Mouse (Mus musculus): ENCODE results near the gene Gm10354.
"Not testable (repeated sequence)": the region's sequence is repeated elsewhere in the genome, so short reads cannot be mapped to it uniquely, and the experiment has no call there.

Gene Gm10354

GRCm38 (mm10) chr5:14961502-14961901, 17.2 kb downstream of the Gm10354 start:
- in situ Hi-C loops (cut with MboI, MseI), result loop anchor here (5.0 kb wide), 2 partner anchors 34 to 681 kb away; no protein-coding TSS in a partner anchor

- in situ Hi-C loops (cut with MboI, MseI), result loop anchor here (5.0 kb wide), 1 partner anchor 556 kb away; no protein-coding TSS in a partner anchor
These were observed 22.6 kb downstream of the Gm10354 start for GRCm38 (mm10) chr5:14955928-14956706.

GRCm38 (mm10) chr5:14953587-14953986, 25.1 kb downstream of the Gm10354 start:
- in situ Hi-C loops (cut with MboI, MseI), result loop anchor here (5.0 kb wide), 1 partner anchor 54 kb away; no protein-coding TSS in a partner anchor

GRCm38 (mm10) chr5:14952749-14953148, 26.0 kb downstream of the Gm10354 start:
- in situ Hi-C loops (cut with MboI, MseI), result loop anchor here (5.0 kb wide), 1 partner anchor 55 kb away; no protein-coding TSS in a partner anchor

- in situ Hi-C loops (cut with MboI, MseI), result loop anchor here (5.0 kb wide), 1 partner anchor 55 kb away; no protein-coding TSS in a partner anchor
These were observed 26.9 kb downstream of the Gm10354 start for GRCm38 (mm10) chr5:14951822-14952221.

GRCm38 (mm10) chr5:14947482-14948198, 31.1 kb downstream of the Gm10354 start:
- in situ Hi-C loops (cut with MboI, MseI), result not testable (repeated sequence)

- in situ Hi-C loops (cut with MboI, MseI), result not testable (repeated sequence)
These were observed 33.2 kb downstream of the Gm10354 start for GRCm38 (mm10) chr5:14945524-14945923.

- in situ Hi-C loops (cut with MboI, MseI), result not testable (repeated sequence)
These were observed 37.7 kb downstream of the Gm10354 start for GRCm38 (mm10) chr5:14941043-14941442.

GRCm38 (mm10) chr5:14938329-14938728, 40.4 kb downstream of the Gm10354 start, which contains the start of gene Speer4e:
TSS of gene Speer4e (minus strand) at chr5:14938429.
- in situ Hi-C loops (cut with MboI, MseI), result not testable (repeated sequence)

- in situ Hi-C loops (cut with MboI, MseI), result loop anchor here (5.0 kb wide), 1 partner anchor 94 kb away; no protein-coding TSS in a partner anchor
These were observed 45.0 kb downstream of the Gm10354 start for GRCm38 (mm10) chr5:14933721-14934120.

GRCm38 (mm10) chr5:14927047-14927446, 51.7 kb downstream of the Gm10354 start:
- in situ Hi-C loops (cut with MboI, MseI), result loop anchor here (5.0 kb wide), 1 partner anchor 35 kb away; no protein-coding TSS in a partner anchor
